Mouse (Mus musculus): ENCODE data around the gene Csmd2.

- TF ChIP-seq CTCF (IDR thresholded peaks at IDR 0.05; ENCODE audit: low read depth) (no peak), EP300 (IDR thresholded peaks at IDR 0.05; ENCODE audit: low read depth) (no peak)
Observed at GRCm38 (mm10) chr4:128342208-128342607, 354.6 kb downstream of the Csmd2 start.

Measured in liver, postnatal 0 days (tissue).